Mouse (Mus musculus): Measurements from ENCODE around the gene 9530053A07Rik.
A peak's percentile ranks its signal among the peaks of the same experiment; 100 is the strongest.

DNA sequence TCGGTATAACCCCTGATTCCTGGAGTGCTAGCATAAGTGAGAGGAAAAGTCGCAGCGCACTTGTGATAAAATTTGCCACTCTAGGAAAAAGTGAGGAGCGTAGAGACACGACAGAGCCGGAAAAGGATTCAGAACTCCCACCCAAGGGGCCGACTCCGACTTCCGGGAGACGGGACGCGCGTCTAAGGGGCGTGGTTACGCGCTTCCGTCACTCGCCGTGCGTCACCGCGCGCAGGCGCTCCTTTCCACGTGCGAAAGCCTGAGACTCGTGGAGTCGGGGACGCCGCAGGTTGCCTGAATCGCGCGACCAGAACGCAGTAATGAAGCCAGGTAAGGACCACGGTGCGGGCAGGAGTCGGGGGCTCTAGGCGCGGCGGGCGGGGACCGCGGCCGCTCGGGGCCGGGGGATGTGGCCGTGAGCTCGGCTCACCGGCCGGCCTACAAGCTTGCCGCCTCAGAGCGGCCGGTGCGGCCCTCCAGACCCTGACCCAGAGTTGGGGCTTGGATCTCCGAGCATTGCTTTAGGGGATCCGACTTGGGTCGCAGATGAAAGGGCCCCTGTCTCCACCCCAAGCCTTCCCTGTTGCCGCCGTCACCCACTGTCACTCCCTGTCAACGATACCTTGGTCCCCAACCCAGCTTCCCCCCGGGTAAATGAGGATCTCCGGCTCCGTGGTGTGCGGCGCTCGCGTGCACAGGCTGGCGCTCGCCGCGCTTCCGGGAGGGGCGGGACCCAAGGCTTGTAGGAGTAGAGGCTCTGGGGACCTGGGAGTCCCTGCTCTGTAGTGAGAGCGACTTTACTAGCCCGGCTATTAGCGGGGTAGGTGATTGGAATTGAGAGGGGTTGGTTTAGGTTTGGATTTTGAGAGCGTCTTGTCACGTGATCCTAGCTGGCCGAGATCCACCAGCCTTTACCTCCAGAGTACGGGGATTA is 40.5 kb downstream of the 9530053A07Rik start, which contains the start of gene Fbl:
- TF ChIP-seq KAT2A (conservative IDR thresholded peaks at IDR 0.05; ENCODE audit: low read depth, low read length) (peak; percentile 45; the same call in 1 of the 2 replicates), POLR2A (IDR thresholded peaks at IDR 0.05; ENCODE audit: control insufficient read depth in 1 of 2, insufficient read depth in 1 of 2, low read depth in 1 of 2, low read length in 2 of 2, poor library complexity in 1 of 2) (peak; percentile 75 to 89), MAFK (IDR thresholded peaks at IDR 0.05; ENCODE audit: borderline replicate concordance, low read depth, low read length) (peak; percentile 10; the same call in 1 of the 2 replicates)

Data from MEL (cell line).